Mouse (Mus musculus) stomach, postnatal 0 days (tissue): ENCODE results near the gene Kcnt2. TPM values are rescaled to one million over a fixed set of nuclear protein-coding genes. Genes with fewer than 3 reads are reported as not detected.

ENCODE experiments used
- ATAC-seq: fragments of 200-750 bp; cut with Nextera tagmentation; 2 replicates; pipeline ENCODE4 v1.8.0; 2017; ENCODE audit not compliant: low FRiP score, low TSS enrichment
- DNase-seq: peaks from one replicate; pipeline ENCODE4 v3.0.0-alpha.2; 2016; ENCODE audit warnings: low spot score
- H3K27ac ChIP-seq: fragments of 300-500 bp; sonication (generic); replicated peaks from 2 replicates; pipeline ENCODE4 v1.5.1; 2014; ENCODE audit warnings: mild to moderate bottlenecking, control low read depth
- H3K27me3 ChIP-seq: fragments of 300-500 bp; sonication (generic); 2 replicates; pipeline ENCODE4 v1.6.1; 2014; ENCODE audit warnings: low read length; ENCODE audit not compliant: control insufficient read depth, insufficient read depth
- H3K36me3 ChIP-seq: fragments of 300-500 bp; sonication (generic); 2 replicates; pipeline ENCODE4 v1.6.1; 2014; ENCODE audit warnings: low read length, mixed read lengths; ENCODE audit not compliant: control insufficient read depth, insufficient read depth
- H3K4me1 ChIP-seq: fragments of 300-500 bp; sonication (generic); replicated peaks from 2 replicates; pipeline ENCODE4 v1.6.1; 2014; ENCODE audit warnings: antibody characterized with exemption; ENCODE audit not compliant: control insufficient read depth, insufficient read depth
- H3K4me2 ChIP-seq: fragments of 300-500 bp; sonication (generic); replicated peaks from 2 replicates; pipeline ENCODE4 v1.6.1; 2014; ENCODE audit warnings: low read depth, mild to moderate bottlenecking, control low read depth, moderate library complexity
- H3K4me3 ChIP-seq: fragments of 300-500 bp; sonication (generic); 2 replicates; pipeline ENCODE4 v1.5.1; 2014; ENCODE audit warnings: low read depth, low read length, control low read depth
- H3K9ac ChIP-seq: fragments of 300-500 bp; sonication (generic); 2 replicates; pipeline ENCODE4 v1.6.1; 2014; ENCODE audit warnings: mild to moderate bottlenecking, low read length, control low read depth, mixed read lengths
- H3K9me3 ChIP-seq: fragments of 300-500 bp; sonication (generic); 2 replicates; pipeline ENCODE4 v1.6.1; 2016; ENCODE audit warnings: low read length; ENCODE audit not compliant: control insufficient read depth
- CTCF ChIP-seq: IDR thresholded peaks from 2 replicates; pipeline ENCODE4 v1.5.1; 2016; ENCODE audit warnings: antibody characterized with exemption, low read depth, mild to moderate bottlenecking, moderate library complexity
- EP300 ChIP-seq: optimal IDR thresholded peaks from 2 replicates; pipeline ENCODE3; 2016; ENCODE audit warnings: antibody characterized with exemption
- WGBS: fragments of 180-500 bp; shearing (Covaris S2); extraction: QIAGEN DNeasy Blood & Tissue Kit; methylation state at CpG from one replicate; pipeline ENCODE4 v1.1.7; 2014; 5-methylcytosine and 5-hydroxymethylcytosine counted together
- polyA plus RNA-seq: library from polyadenylated mRNA; unstranded; fragments of >200 nt; fragmentation: Nextera tagmentation; extraction: Ambion mirVana; gene quantifications from 2 replicates; pipeline ENCODE4 v1.2.1, GENCODE M21; 2015

Kcnt2 gene
- polyA plus RNA-seq, 1 experiment from 2014 or later = 0.57 TPM

DNA sequence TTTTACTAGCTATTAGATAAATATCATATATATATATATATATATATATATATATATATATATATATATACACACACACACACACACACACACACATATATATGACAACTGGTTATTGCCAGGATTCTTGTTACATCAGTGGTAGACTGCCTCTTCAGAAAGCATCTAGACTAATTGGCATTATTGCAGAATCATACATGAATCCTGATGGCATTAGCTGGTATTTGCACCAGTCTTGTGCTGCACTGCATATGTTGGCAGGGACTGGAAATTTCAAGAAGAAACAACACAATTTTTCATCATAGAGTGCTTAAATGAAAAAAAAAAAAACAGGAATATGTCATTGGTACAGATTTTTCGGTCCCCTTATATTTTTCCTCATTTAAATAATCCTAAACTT, 223.6 kb downstream of the Kcnt2 start:
- Histone ChIP-seq H3K36me3 (no peaks in the 10 kb centered on the region), H3K4me2 (no peak overlapping the region), H3K9me3 (no peaks in the 10 kb centered on the region), H3K9ac (no peak overlapping the region), H3K27ac (no peak overlapping the region), H3K27me3 (no peaks in the 10 kb centered on the region), H3K4me3 (no peak overlapping the region), H3K4me1 (no peaks in the 10 kb centered on the region)
- WGBS = 88% methylated on average over 1 of the region's 1 CpGs
- no peak for TF ChIP-seq EP300
- no peak for TF ChIP-seq CTCF
- DNase-seq (no peak), ATAC-seq (no peak)

DNA sequence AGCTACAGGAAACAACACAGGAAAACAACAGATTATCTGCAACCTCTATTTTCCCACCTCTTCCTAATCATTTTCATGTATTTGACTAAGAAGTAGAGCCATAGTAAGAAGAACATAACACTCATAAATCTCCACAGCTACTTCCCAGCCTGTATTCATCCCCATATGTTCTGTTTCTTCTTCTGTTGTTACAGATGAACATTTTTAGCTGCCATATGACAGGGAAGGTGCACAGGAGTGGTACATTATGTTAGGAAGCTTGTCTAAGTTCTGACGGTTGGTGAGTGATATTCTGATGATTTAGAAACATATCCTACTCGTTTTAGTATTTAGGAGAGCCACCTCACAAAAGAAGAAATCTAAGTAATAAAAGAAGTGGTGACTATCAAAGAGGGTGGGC, 231.0 kb downstream of the Kcnt2 start:
- no peak overlapping the region for H3K9ac ChIP-seq
- H3K4me2 ChIP-seq = no peak overlapping the region
- TF ChIP-seq EP300 (no peak), CTCF (no peak)
- no peak for DNase-seq
- no peak overlapping the region for H3K27ac ChIP-seq
- no peaks in the 10 kb centered on the region for H3K9me3 ChIP-seq
- no peak for ATAC-seq
- no peak overlapping the region for H3K4me3 ChIP-seq
- H3K36me3 ChIP-seq = no peaks in the 10 kb centered on the region
- WGBS = 65% methylated on average over 2 of the region's 2 CpGs
- no peaks in the 10 kb centered on the region for H3K27me3 ChIP-seq
- H3K4me1 ChIP-seq = no peaks in the 10 kb centered on the region

DNA sequence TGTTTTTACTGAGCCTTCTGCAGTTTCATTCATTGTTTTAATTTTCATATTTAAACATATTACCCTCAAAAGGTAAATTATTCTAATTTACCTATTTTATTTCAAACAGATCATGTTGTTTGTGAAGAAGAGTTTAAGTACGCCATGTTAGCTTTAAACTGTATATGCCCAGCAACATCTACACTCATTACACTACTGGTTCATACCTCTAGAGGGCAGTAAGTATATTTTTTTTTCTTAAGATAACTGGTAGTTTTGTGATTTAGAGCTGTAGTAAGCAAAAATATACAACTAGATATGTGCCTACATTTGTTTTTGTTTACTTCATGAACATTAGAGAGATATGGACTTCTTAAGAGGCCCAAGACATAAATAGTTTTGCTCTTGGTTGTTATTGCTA, 238.1 kb downstream of the Kcnt2 start:
- TF ChIP-seq CTCF (peak; percentile 42), EP300 (no peak)
- no peak overlapping the region for H3K4me2 ChIP-seq
- WGBS = 91% methylated on average over 1 of the region's 1 CpGs
- no peak overlapping the region for H3K27ac ChIP-seq
- no peak for DNase-seq
- no peak overlapping the region for H3K4me3 ChIP-seq
- H3K36me3 ChIP-seq = no peaks in the 10 kb centered on the region
- no peak for ATAC-seq
- H3K9ac ChIP-seq = no peak overlapping the region
- no peaks in the 10 kb centered on the region for H3K27me3 ChIP-seq
- H3K9me3 ChIP-seq = no peaks in the 10 kb centered on the region
- H3K4me1 ChIP-seq = no peaks in the 10 kb centered on the region

DNA sequence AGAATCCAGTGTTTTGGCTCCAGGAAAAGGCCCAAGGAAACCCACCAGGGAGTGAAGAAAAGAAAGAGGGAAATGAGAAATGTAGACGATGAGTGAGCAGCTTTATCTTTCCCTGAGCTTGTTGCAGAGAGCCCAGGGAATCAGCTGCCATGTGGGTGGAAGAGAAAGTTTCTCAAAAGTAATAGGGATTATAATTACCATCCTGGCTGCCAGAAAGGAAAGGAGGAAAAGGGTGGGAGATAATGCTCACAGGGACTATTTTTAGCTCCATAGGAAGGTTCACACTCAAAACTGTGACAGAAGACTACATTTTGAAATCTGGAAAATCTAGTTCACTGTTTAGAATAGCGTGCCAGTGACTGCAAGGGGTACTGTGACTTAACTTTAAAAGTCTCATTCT, 243.9 kb downstream of the Kcnt2 start:
- H3K27me3 ChIP-seq = no peaks in the 10 kb centered on the region
- H3K4me3 ChIP-seq = no peak overlapping the region
- no peak for DNase-seq
- H3K4me2 ChIP-seq = no peak overlapping the region
- TF ChIP-seq CTCF (no peak), EP300 (no peak)
- no peaks in the 10 kb centered on the region for H3K4me1 ChIP-seq
- H3K9me3 ChIP-seq = no peaks in the 10 kb centered on the region
- no peak overlapping the region for H3K27ac ChIP-seq
- ATAC-seq = no peak
- H3K9ac ChIP-seq = no peak overlapping the region
- no peaks in the 10 kb centered on the region for H3K36me3 ChIP-seq
- WGBS = 69% methylated on average over 2 of the region's 2 CpGs

DNA sequence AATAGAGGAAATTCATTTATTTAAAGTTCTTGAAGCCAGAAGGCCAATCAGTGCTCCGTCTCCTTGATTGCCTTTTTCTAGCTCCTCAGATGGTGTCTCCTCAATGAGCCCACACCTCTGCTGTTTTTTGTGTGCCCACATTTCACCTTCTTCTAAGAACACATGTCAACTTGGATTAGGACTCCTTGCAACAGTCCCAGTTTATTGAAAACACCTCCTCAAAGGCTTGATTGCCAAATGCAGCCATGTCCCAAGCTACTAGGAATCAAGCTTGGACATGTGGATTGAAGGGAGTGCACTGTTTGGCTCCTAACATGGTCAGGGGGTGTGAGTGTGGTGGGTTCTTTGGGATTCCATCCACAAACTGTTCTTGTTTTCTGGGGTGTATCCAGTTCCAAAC, 245.4 kb downstream of the Kcnt2 start:
- Histone ChIP-seq H3K4me2 (no peak overlapping the region), H3K9ac (no peak overlapping the region), H3K9me3 (no peaks in the 10 kb centered on the region), H3K4me1 (no peaks in the 10 kb centered on the region), H3K36me3 (no peaks in the 10 kb centered on the region), H3K27me3 (no peaks in the 10 kb centered on the region), H3K27ac (no peak overlapping the region), H3K4me3 (no peak overlapping the region)
- 97% methylated on average over 1 of the region's 1 CpGs for WGBS
- no peak for TF ChIP-seq CTCF
- no peak for TF ChIP-seq EP300
- no peak for ATAC-seq
- DNase-seq = no peak

DNA sequence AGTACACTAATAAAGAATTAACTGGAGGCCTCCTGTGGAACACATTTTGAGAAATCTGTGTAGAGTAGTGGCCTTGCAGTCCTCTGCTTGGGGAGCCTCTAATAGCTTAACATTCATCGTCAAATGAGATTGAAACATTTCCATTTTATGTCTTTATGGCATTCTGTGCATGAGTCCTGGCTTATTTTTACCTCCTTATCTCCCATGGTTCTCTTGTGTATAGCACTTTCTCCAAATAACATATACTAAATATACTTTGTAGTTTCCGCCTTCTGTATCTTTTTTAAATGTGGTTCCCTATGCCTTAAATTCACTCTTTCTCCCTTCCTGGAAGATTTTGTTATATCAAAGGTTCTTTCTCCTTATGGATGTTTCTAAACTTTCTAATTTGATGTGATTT, 246.3 kb downstream of the Kcnt2 start:
- Histone ChIP-seq H3K4me3 (no peak overlapping the region), H3K9me3 (no peaks in the 10 kb centered on the region), H3K27me3 (no peaks in the 10 kb centered on the region), H3K4me2 (no peak overlapping the region), H3K9ac (no peak overlapping the region), H3K36me3 (no peaks in the 10 kb centered on the region), H3K27ac (no peak overlapping the region), H3K4me1 (no peaks in the 10 kb centered on the region)
- no peak for ATAC-seq
- TF ChIP-seq CTCF (no peak), EP300 (no peak)
- WGBS = 86% methylated on average over 2 of the region's 2 CpGs
- no peak for DNase-seq
